Mouse (Mus musculus): ENCODE measurements around the gene 4930430A15Rik. TPM values are rescaled to one million over a fixed set of nuclear protein-coding genes. Genes with fewer than 3 reads are reported as not detected.
A peak's percentile ranks its signal among the peaks of the same experiment; 100 is the strongest.

The 4930430A15Rik gene
- polyA plus RNA-seq (2014; fragmentation: Nextera tagmentation; extraction: Ambion mirVana) = not detected in 2 replicates

DNA sequence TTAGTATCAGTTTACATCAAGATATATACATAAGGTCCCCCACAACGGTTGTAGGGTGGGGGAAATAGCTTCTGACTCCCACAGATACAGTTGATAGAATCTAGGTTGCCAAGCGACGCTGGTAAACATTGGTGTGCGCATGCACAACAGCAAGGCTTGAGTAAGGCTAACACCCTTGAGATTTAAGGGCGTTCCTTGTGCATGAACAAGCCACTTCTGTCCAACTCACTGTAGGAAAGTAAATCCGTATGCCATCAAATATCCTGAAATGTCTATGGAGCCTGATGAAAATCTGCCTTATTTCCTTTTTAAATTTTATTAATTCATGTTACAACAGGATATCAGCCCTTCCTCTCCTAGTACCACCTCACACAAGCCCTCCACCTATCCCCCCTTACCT is at the start of gene 4930430A15Rik:
Gene 4930430A15Rik (minus strand): TSS at position 101 of the 400 bp plus-strand sequence.
- WGBS = 91% methylated on average over 6 of the region's 6 CpGs
- Histone ChIP-seq H3K4me3 (ENCODE audit: low read depth, low read length) (no peak within 1 kb of the TSS), H3K9ac (ENCODE audit: low read length) (no peak within 1 kb of the TSS), H3K36me3 (ENCODE audit: control insufficient read depth, insufficient read depth, low read length) (no peaks in the 10 kb centered on the region), H3K27me3 (ENCODE audit: control insufficient read depth, insufficient read depth, low read length) (no peaks in the 10 kb centered on the region), H3K27ac (ENCODE audit: low read depth, low read length) (no peak within 1 kb of the TSS), H3K4me1 (replicated peaks; ENCODE audit: control insufficient read depth, insufficient read depth, low read length) (no peaks in the 10 kb centered on the region), H3K9me3 (ENCODE audit: control insufficient read depth, low read length) (no peaks in the 10 kb centered on the region), H3K4me2 (ENCODE audit: low read depth, low read length, severe bottlenecking) (no peak within 1 kb of the TSS)
- no peak for DNase-seq (ENCODE audit: low spot score)
- no peak for ATAC-seq (replicated peaks; ENCODE audit: low FRiP score)

DNA sequence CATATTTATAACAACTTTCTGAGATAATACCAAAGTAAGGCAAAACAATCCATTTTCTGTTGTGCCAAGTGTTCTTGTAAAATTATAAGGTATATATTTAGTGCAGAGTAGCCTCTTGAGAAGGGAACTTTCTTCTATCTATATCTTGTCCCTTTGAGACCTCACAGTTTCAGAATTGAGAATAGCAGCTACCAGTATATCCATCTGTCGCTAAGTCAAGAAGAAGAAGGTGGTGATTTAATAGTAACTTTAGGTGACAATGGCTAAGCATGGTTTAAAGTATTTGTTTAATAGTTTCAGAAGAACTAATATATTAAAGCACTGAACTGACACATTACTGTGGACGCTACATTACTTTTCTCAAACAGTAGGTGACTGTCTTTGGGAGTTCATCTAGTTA is 44.6 kb upstream of the 4930430A15Rik start, which contains the start of gene Olfr1277:
Gene Olfr1277 (minus strand): TSS at position 101 of the 400 bp plus-strand sequence.
- no peak within 1 kb of the TSS for H3K4me3 ChIP-seq (ENCODE audit: low read depth, low read length)

DNA sequence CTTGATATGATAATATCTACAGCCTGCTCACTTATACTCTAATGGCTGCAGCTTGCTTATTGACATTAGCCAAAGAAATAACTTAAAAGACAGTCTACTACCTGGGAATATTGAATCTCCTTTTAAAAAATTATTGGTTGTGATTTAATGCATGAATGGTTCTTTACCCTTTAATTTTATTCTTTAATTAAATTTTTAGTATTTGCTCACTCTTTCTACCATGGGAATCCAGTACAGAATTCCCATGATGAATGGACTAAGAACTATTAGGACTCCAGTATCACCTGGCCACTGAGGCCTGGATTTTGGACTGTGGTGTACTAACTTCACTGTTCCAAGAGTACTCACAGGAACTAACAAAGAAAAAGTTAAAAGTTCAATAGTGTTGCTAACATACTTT is 24.8 kb upstream of the 4930430A15Rik start, which contains the start of gene Olfr1276:
Gene Olfr1276 (plus strand): TSS at position 301 of the 400 bp plus-strand sequence.
- DNase-seq (ENCODE audit: low spot score) = no peak
- Histone ChIP-seq H3K36me3 (ENCODE audit: control insufficient read depth, insufficient read depth, low read length) (no peaks in the 10 kb centered on the region), H3K4me3 (ENCODE audit: low read depth, low read length) (no peak within 1 kb of the TSS), H3K9ac (ENCODE audit: low read length) (no peak within 1 kb of the TSS), H3K9me3 (ENCODE audit: control insufficient read depth, low read length) (no peaks in the 10 kb centered on the region), H3K4me1 (replicated peaks; ENCODE audit: control insufficient read depth, insufficient read depth, low read length) (no peaks in the 10 kb centered on the region), H3K4me2 (ENCODE audit: low read depth, low read length, severe bottlenecking) (no peak within 1 kb of the TSS), H3K27me3 (ENCODE audit: control insufficient read depth, insufficient read depth, low read length) (no peaks in the 10 kb centered on the region), H3K27ac (ENCODE audit: low read depth, low read length) (no peak within 1 kb of the TSS)
- no peak for ATAC-seq (replicated peaks; ENCODE audit: low FRiP score)

More for the DNA sequence above, 44.6 kb upstream of the 4930430A15Rik start, which contains the start of gene Olfr1277:
- H3K9ac ChIP-seq (ENCODE audit: low read length) = no peak within 1 kb of the TSS
- WGBS = 88% methylated on average over 2 of the region's 2 CpGs
- no peaks in the 10 kb centered on the region for H3K9me3 ChIP-seq (ENCODE audit: control insufficient read depth, low read length)
- DNase-seq (ENCODE audit: low spot score) = no peak
- no peak for ATAC-seq (replicated peaks; ENCODE audit: low FRiP score)
- H3K4me2 ChIP-seq (ENCODE audit: low read depth, low read length, severe bottlenecking) = no peak within 1 kb of the TSS
- no peak within 1 kb of the TSS for H3K27ac ChIP-seq (ENCODE audit: low read depth, low read length)
- H3K27me3 ChIP-seq (ENCODE audit: control insufficient read depth, insufficient read depth, low read length) = no peaks in the 10 kb centered on the region
- H3K4me1 ChIP-seq (replicated peaks; ENCODE audit: control insufficient read depth, insufficient read depth, low read length) = no peaks in the 10 kb centered on the region
- no peaks in the 10 kb centered on the region for H3K36me3 ChIP-seq (ENCODE audit: control insufficient read depth, insufficient read depth, low read length)

DNA sequence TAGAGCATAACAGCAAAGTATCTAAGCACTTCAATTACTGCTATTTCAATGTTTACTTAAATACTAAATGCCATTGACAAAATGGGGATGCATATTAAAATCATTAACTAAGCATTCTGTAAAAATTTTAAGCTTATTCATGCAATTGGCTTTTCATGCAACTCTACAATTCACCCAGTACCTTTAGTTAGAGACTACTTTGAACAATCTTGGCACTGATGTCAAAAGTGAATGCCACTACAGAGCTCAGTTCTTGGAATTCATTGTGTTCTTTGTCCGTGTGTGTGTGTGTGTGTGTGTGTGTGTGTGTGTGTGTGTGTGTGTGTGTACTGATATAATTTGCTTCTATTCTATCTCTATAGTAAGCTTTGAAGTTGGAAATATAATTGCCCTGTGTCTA is 5.8 kb upstream of the 4930430A15Rik start, which contains the start of gene Olfr1275:
Gene Olfr1275 (minus strand): TSS at position 101 of the 400 bp plus-strand sequence.
- Histone ChIP-seq H3K9ac (ENCODE audit: low read length) (no peak within 1 kb of the TSS), H3K27me3 (ENCODE audit: control insufficient read depth, insufficient read depth, low read length) (no peaks in the 10 kb centered on the region), H3K36me3 (ENCODE audit: control insufficient read depth, insufficient read depth, low read length) (no peaks in the 10 kb centered on the region), H3K27ac (ENCODE audit: low read depth, low read length) (no peak within 1 kb of the TSS), H3K4me3 (ENCODE audit: low read depth, low read length) (no peak within 1 kb of the TSS), H3K4me1 (replicated peaks; ENCODE audit: control insufficient read depth, insufficient read depth, low read length) (no peaks in the 10 kb centered on the region), H3K4me2 (ENCODE audit: low read depth, low read length, severe bottlenecking) (no peak within 1 kb of the TSS), H3K9me3 (ENCODE audit: control insufficient read depth, low read length) (no peaks in the 10 kb centered on the region)
- DNase-seq (ENCODE audit: low spot score) (no peak), ATAC-seq (replicated peaks; ENCODE audit: low FRiP score) (no peak)
- 86% methylated on average over 1 of the region's 1 CpGs for WGBS

DNA sequence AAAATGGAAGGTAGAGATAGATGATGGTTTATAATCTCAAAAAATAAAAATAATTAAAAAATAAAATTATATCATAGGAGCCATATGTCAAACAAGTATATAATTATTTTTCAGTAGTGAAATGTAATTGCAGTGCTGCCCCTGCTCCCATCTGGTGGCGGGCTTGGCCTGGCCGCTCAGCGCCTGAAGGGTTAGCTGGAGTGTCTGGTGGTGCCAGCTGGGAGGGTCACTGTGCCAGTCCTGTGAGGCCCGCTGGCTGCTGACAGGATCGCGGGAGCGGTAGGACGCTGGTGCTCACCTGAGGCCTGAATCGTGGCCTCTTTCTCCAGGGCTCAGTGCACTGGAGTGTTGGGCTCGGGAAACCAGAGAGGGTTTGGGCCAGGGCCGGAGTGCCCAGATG is 47.3 kb downstream of the 4930430A15Rik start:
- H3K4me1 ChIP-seq (replicated peaks; ENCODE audit: control insufficient read depth, insufficient read depth, low read length) = no peaks in the 10 kb centered on the region
- DNase-seq (ENCODE audit: low spot score) (no peak), ATAC-seq (replicated peaks; ENCODE audit: low FRiP score) (0 out of 2 replicates have a peak, but pooled peaks have one; percentile 21)
- H3K36me3 ChIP-seq (ENCODE audit: control insufficient read depth, insufficient read depth, low read length) = no peaks in the 10 kb centered on the region
- no peak overlapping the region for H3K9ac ChIP-seq (ENCODE audit: low read length)
- WGBS = 96% methylated on average over 11 of the region's 11 CpGs
- no peak overlapping the region for H3K4me2 ChIP-seq (ENCODE audit: low read depth, low read length, severe bottlenecking)
- no peaks in the 10 kb centered on the region for H3K27me3 ChIP-seq (ENCODE audit: control insufficient read depth, insufficient read depth, low read length)
- H3K4me3 ChIP-seq (ENCODE audit: low read depth, low read length) = no peak overlapping the region
- H3K9me3 ChIP-seq (ENCODE audit: control insufficient read depth, low read length) = no peaks in the 10 kb centered on the region
- no peak overlapping the region for H3K27ac ChIP-seq (ENCODE audit: low read depth, low read length)

DNA sequence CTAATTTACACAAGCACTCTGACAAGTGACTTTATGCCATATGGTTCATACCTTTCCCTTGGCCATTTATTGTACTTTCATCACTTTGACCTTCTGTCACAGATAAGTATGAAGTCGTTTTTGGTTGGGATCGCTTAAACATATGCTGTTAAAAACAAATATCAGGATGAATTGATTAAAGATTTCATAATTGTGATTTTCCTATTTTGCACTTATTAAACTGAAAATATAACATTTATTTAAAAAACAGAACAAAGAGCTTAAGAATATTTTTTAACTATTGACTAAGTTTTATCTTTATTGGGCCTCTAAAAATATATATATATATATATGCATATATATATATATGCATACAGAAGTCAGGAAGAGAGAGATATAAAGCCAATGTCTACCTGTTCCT is 76.6 kb downstream of the 4930430A15Rik start, which contains the start of gene Gm15130:
Gene Gm15130 (minus strand): TSS at position 101 of the 400 bp plus-strand sequence.
- ATAC-seq (replicated peaks; ENCODE audit: low FRiP score) = no peak

DNA sequence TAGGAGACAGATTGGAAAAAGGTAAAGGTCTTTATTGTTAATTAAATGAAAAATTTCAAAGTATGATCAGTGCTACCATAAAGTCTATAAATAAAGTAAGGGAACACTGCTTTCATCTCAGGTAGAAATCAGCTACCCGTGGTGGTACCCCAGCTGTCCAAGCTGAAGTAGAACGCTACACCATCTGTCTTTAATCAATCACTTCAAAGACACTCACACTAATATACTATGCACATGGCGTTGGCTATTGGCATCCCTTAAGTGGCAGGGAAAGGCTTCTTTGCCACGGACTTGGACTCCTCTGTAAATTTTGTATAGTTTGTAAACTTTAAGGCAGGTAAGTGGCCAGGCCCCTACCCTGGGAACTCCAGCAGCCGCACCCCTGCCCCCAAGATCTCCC is 93.7 kb downstream of the 4930430A15Rik start:
- Histone ChIP-seq H3K36me3 (ENCODE audit: control insufficient read depth, insufficient read depth, low read length) (no peaks in the 10 kb centered on the region), H3K9ac (ENCODE audit: low read length) (no peak overlapping the region), H3K27me3 (ENCODE audit: control insufficient read depth, insufficient read depth, low read length) (no peaks in the 10 kb centered on the region), H3K4me3 (ENCODE audit: low read depth, low read length) (no peak overlapping the region), H3K27ac (ENCODE audit: low read depth, low read length) (no peak overlapping the region), H3K4me2 (ENCODE audit: low read depth, low read length, severe bottlenecking) (no peak overlapping the region), H3K4me1 (replicated peaks; ENCODE audit: control insufficient read depth, insufficient read depth, low read length) (no peaks in the 10 kb centered on the region), H3K9me3 (ENCODE audit: control insufficient read depth, low read length) (no peaks in the 10 kb centered on the region)
- no peak for ATAC-seq (replicated peaks; ENCODE audit: low FRiP score)
- no peak for DNase-seq (ENCODE audit: low spot score)
- 76% methylated on average over 5 of the region's 5 CpGs for WGBS

More for the DNA sequence above, 76.6 kb downstream of the 4930430A15Rik start, which contains the start of gene Gm15130:
- H3K4me1 ChIP-seq (replicated peaks; ENCODE audit: control insufficient read depth, insufficient read depth, low read length) = no peaks in the 10 kb centered on the region
- no peaks in the 10 kb centered on the region for H3K36me3 ChIP-seq (ENCODE audit: control insufficient read depth, insufficient read depth, low read length)
- WGBS = 75% methylated on average over 2 of the region's 2 CpGs
- H3K4me2 ChIP-seq (ENCODE audit: low read depth, low read length, severe bottlenecking) = no peak within 1 kb of the TSS
- H3K4me3 ChIP-seq (ENCODE audit: low read depth, low read length) = no peak within 1 kb of the TSS
- no peak within 1 kb of the TSS for H3K27ac ChIP-seq (ENCODE audit: low read depth, low read length)
- no peaks in the 10 kb centered on the region for H3K9me3 ChIP-seq (ENCODE audit: control insufficient read depth, low read length)
- H3K9ac ChIP-seq (ENCODE audit: low read length) = no peak within 1 kb of the TSS
- no peaks in the 10 kb centered on the region for H3K27me3 ChIP-seq (ENCODE audit: control insufficient read depth, insufficient read depth, low read length)
- DNase-seq (ENCODE audit: low spot score) = no peak

Measured in forebrain, embryonic 11.5 days (tissue).